Comparison of ENCODE assay signal across 10 mouse cellular contexts in genomic region chr17:9774740-9775629, GRCm38 (mm10).
DNase-seq lines count a peak whose midpoint lies in the region; ATAC-seq and TF ChIP-seq lines count a peak whose summit lies in the region.
"Had no signal": no experiment of that assay in that cellular context is flagged by ENCODE, and none has a peak within 500 bp of the region (broad histone marks: within the 10 kb centered on the region; RNA-seq: fewer than 3 reads in every experiment).

No protein-coding gene starts in this region.

- 63% methylated on average over 11 of the region's 11 CpGs for WGBS in heart, embryonic 13.5 days
- WGBS in forebrain, postnatal 0 days = 42% methylated on average over 11 of the region's 11 CpGs
- 47% methylated on average over 11 of the region's 11 CpGs for WGBS in midbrain, embryonic 13.5 days

- no peak overlapping the region for H3K4me3 ChIP-seq in heart, embryonic 13.5 days
- no peak overlapping the region for H3K4me3 ChIP-seq in forebrain, postnatal 0 days (ENCODE audit: low read depth, low read length)
- no peak overlapping the region for H3K4me3 ChIP-seq in midbrain, embryonic 13.5 days (replicated peaks)

- no peak overlapping the region for H3K9ac ChIP-seq in heart, embryonic 13.5 days
- H3K9ac ChIP-seq in forebrain, postnatal 0 days = no peak overlapping the region
- no peak overlapping the region for H3K9ac ChIP-seq in midbrain, embryonic 13.5 days (replicated peaks)

- H3K9me3 ChIP-seq in heart, embryonic 13.5 days = no peaks in the 10 kb centered on the region
- no peaks in the 10 kb centered on the region for H3K9me3 ChIP-seq in forebrain, postnatal 0 days (ENCODE audit: low read length)
- no peaks in the 10 kb centered on the region for H3K9me3 ChIP-seq in midbrain, embryonic 13.5 days
- H3K9me3 ChIP-seq: megakaryocyte, embryonic 14.5 days had no signal

- peak overlapping the region; percentile 61 for H3K27ac ChIP-seq in heart, embryonic 13.5 days (replicated peaks)
- peak overlapping the region; percentile 68 for H3K27ac ChIP-seq in forebrain, postnatal 0 days (ENCODE audit: low read depth, low read length)
- peak overlapping the region; percentile 81 for H3K27ac ChIP-seq in midbrain, embryonic 13.5 days

- intact Hi-C loops in heart, postnatal 14 days (cut with DNase I) = loop anchor here (5.0 kb wide), 1 partner anchor 262 kb away; no protein-coding TSS in a partner anchor

- H3K27me3 ChIP-seq in heart, embryonic 13.5 days (replicated peaks) = no peaks in the 10 kb centered on the region
- no peaks in the 10 kb centered on the region for H3K27me3 ChIP-seq in forebrain, postnatal 0 days (ENCODE audit: insufficient read depth, low read length)
- no peaks in the 10 kb centered on the region for H3K27me3 ChIP-seq in midbrain, embryonic 13.5 days
- H3K27me3 ChIP-seq: megakaryocyte, embryonic 14.5 days had no signal

- peaks cover 18% of the 10 kb centered on the region for H3K4me1 ChIP-seq in heart, embryonic 13.5 days
- peaks cover 3% of the 10 kb centered on the region; the same call in 1 of the 2 replicates for H3K4me1 ChIP-seq in forebrain, postnatal 0 days (ENCODE audit: insufficient read depth)
- H3K4me1 ChIP-seq in midbrain, embryonic 13.5 days (replicated peaks) = peaks cover 31% of the 10 kb centered on the region

- no peak for DNase-seq in heart, postnatal 14 days
- DNase-seq in brain, adult 2 months (ENCODE audit: low read depth, low spot score) = peak; percentile 40
- peak; percentile 52 for DNase-seq in forebrain, postnatal 0 days
- no peak for DNase-seq in layer of hippocampus, postnatal 25 days (ENCODE audit: extremely low spot score in 1 of 2, low spot score in 1 of 2)
- DNase-seq in adipocyte (ENCODE audit: low spot score) = no peak
- DNase-seq: adrenal gland, adult 8-10 months had no signal

- H3K36me3 ChIP-seq in heart, embryonic 13.5 days = no peaks in the 10 kb centered on the region
- H3K36me3 ChIP-seq in forebrain, postnatal 0 days (ENCODE audit: insufficient read depth) = no peaks in the 10 kb centered on the region
- no peaks in the 10 kb centered on the region for H3K36me3 ChIP-seq in midbrain, embryonic 13.5 days

- no peak for TF ChIP-seq CTCF in forebrain, postnatal 0 days (IDR thresholded peaks at IDR 0.05; ENCODE audit: low read depth)

- H3K4me2 ChIP-seq in heart, embryonic 13.5 days = peak overlapping the region; percentile 44; the same call in 1 of the 2 replicates
- H3K4me2 ChIP-seq in forebrain, postnatal 0 days (ENCODE audit: low read depth) = no peak overlapping the region
- H3K4me2 ChIP-seq in midbrain, embryonic 13.5 days (replicated peaks) = no peak overlapping the region

- ATAC-seq in heart, embryonic 13.5 days (ENCODE audit: extremely low read depth, insufficient number of reproducible peaks, low FRiP score, low TSS enrichment) = no peak
- ATAC-seq in forebrain, postnatal 0 days = peak; percentile 40
- no peak for ATAC-seq in midbrain, embryonic 13.5 days
- no peak for ATAC-seq in CD4-positive, CD25-positive, alpha-beta regulatory T cell, adult 4 months

Comparison
In these comparisons a context has a peak if more than half of its experiments do, and no peak if none do; other contexts are left out.
1. DNase-seq: peak in brain, adult 2 months (single experiment) and forebrain, postnatal 0 days (single experiment); none in heart, postnatal 14 days (0 of 2), layer of hippocampus, postnatal 25 days (0 of 2) and adipocyte (single experiment).
2. Peak in every context shown above with its lines, with median percentiles within 50 percentile points of each other: H3K27ac ChIP-seq.